Mouse (Mus musculus) heart, embryonic 12.5 days (tissue): ENCODE data around the gene Crybg3. TPM values are rescaled to one million over a fixed set of nuclear protein-coding genes. Genes with fewer than 3 reads are reported as not detected.

Source experiments
- ATAC-seq: fragments of 200-750 bp; cut with Nextera tagmentation; 2 replicates; pipeline ENCODE4 v1.8.0; 2017; ENCODE audit warnings: moderate TSS enrichment, moderate library complexity; ENCODE audit not compliant: insufficient number of reproducible peaks, low FRiP score
- H3K27ac ChIP-seq: fragments of 300-500 bp; sonication (generic); 2 replicates; pipeline ENCODE4 v1.5.1; 2016; ENCODE audit warnings: mild to moderate bottlenecking, moderate library complexity; ENCODE audit not compliant: poor library complexity, severe bottlenecking
- H3K27me3 ChIP-seq: fragments of 300-500 bp; sonication (generic); replicated peaks from 2 replicates; pipeline ENCODE4 v1.6.1; 2016; ENCODE audit warnings: mild to moderate bottlenecking, moderate library complexity
- H3K36me3 ChIP-seq: fragments of 300-500 bp; sonication (generic); 2 replicates; pipeline ENCODE4 v1.6.1; 2016; ENCODE audit warnings: mild to moderate bottlenecking, moderate library complexity
- H3K4me1 ChIP-seq: fragments of 300-500 bp; sonication (generic); replicated peaks from 2 replicates; pipeline ENCODE4 v1.6.1; 2016; ENCODE audit warnings: mild to moderate bottlenecking
- H3K4me2 ChIP-seq: fragments of 300-500 bp; sonication (generic); 2 replicates; pipeline ENCODE4 v1.6.1; 2016; ENCODE audit warnings: mild to moderate bottlenecking, moderate library complexity
- H3K4me3 ChIP-seq: fragments of 300-500 bp; sonication (generic); 2 replicates; pipeline ENCODE4 v1.5.1; 2016; ENCODE audit warnings: mild to moderate bottlenecking
- H3K9ac ChIP-seq: fragments of 300-500 bp; sonication (generic); 2 replicates; pipeline ENCODE4 v1.6.1; 2016; ENCODE audit warnings: mild to moderate bottlenecking, moderate library complexity
- H3K9me3 ChIP-seq: fragments of 300-500 bp; sonication (generic); replicated peaks from 2 replicates; pipeline ENCODE4 v1.6.1; 2016; ENCODE audit warnings: mild to moderate bottlenecking, moderate library complexity
- WGBS: fragments of 180-500 bp; shearing (Covaris S2); methylation state at CpG from one replicate; pipeline ENCODE4 v1.1.7; 2016; 5-methylcytosine and 5-hydroxymethylcytosine counted together
- polyA plus RNA-seq: library from polyadenylated mRNA; unstranded; fragments of >200 nt; fragmentation: Nextera tagmentation; extraction: Ambion mirVana; gene quantifications from 2 replicates; pipeline ENCODE4 v1.2.1, GENCODE M21; 2016

The Crybg3 gene
- polyA plus RNA-seq, 1 experiment from 2014 or later: 18.9 TPM

- H3K9ac ChIP-seq: no peak overlapping the region
- no peak overlapping the region for H3K4me3 ChIP-seq
- no peaks in the 10 kb centered on the region for H3K9me3 ChIP-seq
- ATAC-seq: no peak
- H3K36me3 ChIP-seq: peaks cover 68% of the 10 kb centered on the region
- H3K4me2 ChIP-seq: no peak overlapping the region
- no peak overlapping the region for H3K27ac ChIP-seq
- H3K27me3 ChIP-seq: no peaks in the 10 kb centered on the region
- 36% methylated on average over 3 of the region's 3 CpGs for WGBS
- H3K4me1 ChIP-seq: 0 out of 2 replicates have a peak, but pooled peaks cover 8% of the 10 kb centered on the region
Measured at GRCm38 (mm10) chr16:59532561-59532960, 68.2 kb downstream of the Crybg3 start.

GRCm38 (mm10) chr16:59531243-59531642 is 69.5 kb downstream of the Crybg3 start:
- 80% methylated on average over 5 of the region's 5 CpGs for WGBS
- no peak for ATAC-seq

GRCm38 (mm10) chr16:59529570-59529969 is 71.2 kb downstream of the Crybg3 start:
- Histone ChIP-seq H3K36me3 (peaks cover 46% of the 10 kb centered on the region), H3K27ac (no peak overlapping the region)
- ATAC-seq: no peak

More at GRCm38 (mm10) chr16:59531243-59531642, 69.5 kb downstream of the Crybg3 start:
- H3K9ac ChIP-seq: no peak overlapping the region
- H3K4me2 ChIP-seq: no peak overlapping the region
- H3K9me3 ChIP-seq: no peaks in the 10 kb centered on the region
- H3K27ac ChIP-seq: no peak overlapping the region
- H3K4me1 ChIP-seq: 0 out of 2 replicates have a peak, but pooled peaks cover 8% of the 10 kb centered on the region
- H3K27me3 ChIP-seq: no peaks in the 10 kb centered on the region
- H3K36me3 ChIP-seq: peaks cover 56% of the 10 kb centered on the region
- no peak overlapping the region for H3K4me3 ChIP-seq

GRCm38 (mm10) chr16:59526939-59527338 is 73.8 kb downstream of the Crybg3 start:
- WGBS: 70% methylated on average over 6 of the region's 6 CpGs
- Histone ChIP-seq H3K27me3 (no peaks in the 10 kb centered on the region), H3K27ac (no peak overlapping the region), H3K4me1 (no peaks in the 10 kb centered on the region), H3K36me3 (peaks cover 40% of the 10 kb centered on the region), H3K9me3 (no peaks in the 10 kb centered on the region), H3K4me3 (no peak overlapping the region), H3K4me2 (no peak overlapping the region), H3K9ac (no peak overlapping the region)
- no peak for ATAC-seq

More at GRCm38 (mm10) chr16:59529570-59529969, 71.2 kb downstream of the Crybg3 start:
- H3K4me2 ChIP-seq: no peak overlapping the region
- H3K4me3 ChIP-seq: no peak overlapping the region
- H3K9ac ChIP-seq: no peak overlapping the region
- H3K9me3 ChIP-seq: no peaks in the 10 kb centered on the region
- no peaks in the 10 kb centered on the region for H3K27me3 ChIP-seq
- WGBS: 75% methylated on average over 13 of the region's 13 CpGs
- H3K4me1 ChIP-seq: 0 out of 2 replicates have a peak, but pooled peaks cover 8% of the 10 kb centered on the region

GRCm38 (mm10) chr16:59521752-59522423 is 78.9 kb downstream of the Crybg3 start:
- Histone ChIP-seq H3K4me1 (peaks cover 26% of the 10 kb centered on the region), H3K4me2 (no peak overlapping the region), H3K27ac (no peak overlapping the region), H3K36me3 (peaks cover 20% of the 10 kb centered on the region), H3K4me3 (no peak overlapping the region), H3K27me3 (no peaks in the 10 kb centered on the region), H3K9me3 (no peaks in the 10 kb centered on the region), H3K9ac (no peak overlapping the region)
- WGBS: 81% methylated on average over 16 of the region's 16 CpGs
- no peak for ATAC-seq

- 26% methylated on average over 15 of the region's 15 CpGs for WGBS
- peaks cover 47% of the 10 kb centered on the region for H3K4me1 ChIP-seq
- H3K9ac ChIP-seq: no peak overlapping the region
- ATAC-seq: peak; percentile 79
- H3K27ac ChIP-seq: peak overlapping the region; percentile 99
- no peak overlapping the region for H3K4me3 ChIP-seq
- no peaks in the 10 kb centered on the region for H3K9me3 ChIP-seq
- H3K4me2 ChIP-seq: peak overlapping the region; percentile 56
- no peaks in the 10 kb centered on the region for H3K27me3 ChIP-seq
- H3K36me3 ChIP-seq: peaks cover 23% of the 10 kb centered on the region
Measured at GRCm38 (mm10) chr16:59517447-59518219, 83.1 kb downstream of the Crybg3 start.

- peaks cover 47% of the 10 kb centered on the region for H3K4me1 ChIP-seq
- WGBS: 29% methylated on average over 10 of the region's 10 CpGs
Measured at GRCm38 (mm10) chr16:59516965-59517364, 83.8 kb downstream of the Crybg3 start.

GRCm38 (mm10) chr16:59515169-59515568 is 85.6 kb downstream of the Crybg3 start:
- H3K4me1 ChIP-seq: peaks cover 47% of the 10 kb centered on the region
- H3K9me3 ChIP-seq: no peaks in the 10 kb centered on the region
- ATAC-seq: no peak
- no peak overlapping the region for H3K9ac ChIP-seq
- WGBS: 84% methylated on average over 5 of the region's 5 CpGs
- no peak overlapping the region for H3K4me2 ChIP-seq
- H3K36me3 ChIP-seq: peaks cover 34% of the 10 kb centered on the region
- H3K4me3 ChIP-seq: no peak overlapping the region
- H3K27me3 ChIP-seq: no peaks in the 10 kb centered on the region
- no peak overlapping the region for H3K27ac ChIP-seq

More at GRCm38 (mm10) chr16:59516965-59517364, 83.8 kb downstream of the Crybg3 start:
- no peaks in the 10 kb centered on the region for H3K27me3 ChIP-seq
- H3K4me3 ChIP-seq: peak overlapping the region; percentile 27; the same call in 1 of the 2 replicates
- peak overlapping the region; percentile 60 for H3K9ac ChIP-seq
- peak; percentile 79 for ATAC-seq
- H3K36me3 ChIP-seq: peaks cover 26% of the 10 kb centered on the region
- peak overlapping the region; percentile 99 for H3K27ac ChIP-seq
- H3K9me3 ChIP-seq: no peaks in the 10 kb centered on the region
- peak overlapping the region; percentile 56 for H3K4me2 ChIP-seq

GRCm38 (mm10) chr16:59509830-59510229 is 90.9 kb downstream of the Crybg3 start:
- peaks cover 57% of the 10 kb centered on the region for H3K36me3 ChIP-seq
- no peak overlapping the region for H3K9ac ChIP-seq
- no peaks in the 10 kb centered on the region for H3K9me3 ChIP-seq
- WGBS: 86% methylated on average over 5 of the region's 5 CpGs
- H3K4me1 ChIP-seq: peaks cover 11% of the 10 kb centered on the region
- ATAC-seq: no peak
- H3K27me3 ChIP-seq: no peaks in the 10 kb centered on the region
- H3K4me3 ChIP-seq: no peak overlapping the region
- H3K27ac ChIP-seq: no peak overlapping the region
- no peak overlapping the region for H3K4me2 ChIP-seq

GRCm38 (mm10) chr16:59499180-59499579 is 101.6 kb downstream of the Crybg3 start:
- no peak for ATAC-seq
- Histone ChIP-seq H3K27ac (no peak overlapping the region), H3K4me1 (peaks cover 5% of the 10 kb centered on the region; the same call in 1 of the 2 replicates), H3K36me3 (peaks cover 80% of the 10 kb centered on the region), H3K27me3 (no peaks in the 10 kb centered on the region), H3K9ac (no peak overlapping the region), H3K4me2 (no peak overlapping the region), H3K4me3 (no peak overlapping the region), H3K9me3 (no peaks in the 10 kb centered on the region)
- 89% methylated on average over 3 of the region's 3 CpGs for WGBS

- H3K4me1 ChIP-seq: peaks cover 5% of the 10 kb centered on the region; the same call in 1 of the 2 replicates
- no peaks in the 10 kb centered on the region for H3K27me3 ChIP-seq
- WGBS: 75% methylated on average over 1 of the region's 1 CpGs
- no peaks in the 10 kb centered on the region for H3K9me3 ChIP-seq
- no peak overlapping the region for H3K9ac ChIP-seq
- H3K4me2 ChIP-seq: no peak overlapping the region
- no peak for ATAC-seq
- peaks cover 83% of the 10 kb centered on the region for H3K36me3 ChIP-seq
- H3K27ac ChIP-seq: no peak overlapping the region
- no peak overlapping the region for H3K4me3 ChIP-seq
Measured at GRCm38 (mm10) chr16:59497947-59498346, 102.8 kb downstream of the Crybg3 start.
